Mouse (Mus musculus) hindbrain, embryonic 11.5 days (tissue): Measurements from ENCODE around the gene Cnp. TPM values are rescaled to one million over a fixed set of nuclear protein-coding genes. Genes with fewer than 3 reads are reported as not detected.
"Not testable (repeated sequence)": the region's sequence is repeated elsewhere in the genome, so short reads cannot be mapped to it uniquely, and the experiment has no call there.

Experiments
- ATAC-seq: fragments of 200-750 bp; cut with Nextera tagmentation; 2 replicates; pipeline ENCODE4 v1.8.0; 2017; ENCODE audit warnings: mild to moderate bottlenecking, moderate TSS enrichment, moderate library complexity; ENCODE audit not compliant: low FRiP score
- DNase-seq: peaks from one replicate; pipeline ENCODE4 v3.0.0-alpha.2; 2015; ENCODE audit warnings: low spot score
- H3K27ac ChIP-seq: fragments of 300-500 bp; sonication (generic); 2 replicates; pipeline ENCODE4 v1.5.1; 2014; ENCODE audit warnings: mild to moderate bottlenecking, low read depth, low read length
- H3K27me3 ChIP-seq: fragments of 300-500 bp; sonication (generic); 2 replicates; pipeline ENCODE4 v1.6.1; 2014; ENCODE audit warnings: mild to moderate bottlenecking, low read length, moderate library complexity, mixed read lengths; ENCODE audit not compliant: control insufficient read depth, insufficient read depth
- H3K36me3 ChIP-seq: fragments of 300-500 bp; sonication (generic); 2 replicates; pipeline ENCODE4 v1.6.1; 2014; ENCODE audit warnings: mild to moderate bottlenecking, low read length, moderate library complexity, mixed read lengths; ENCODE audit not compliant: control insufficient read depth, insufficient read depth
- H3K4me1 ChIP-seq: fragments of 300-500 bp; sonication (generic); replicated peaks from 2 replicates; pipeline ENCODE4 v1.6.1; 2014; ENCODE audit warnings: low read length, mixed read lengths; ENCODE audit not compliant: control insufficient read depth, insufficient read depth
- H3K4me2 ChIP-seq: fragments of 300-500 bp; sonication (generic); replicated peaks from 2 replicates; pipeline ENCODE4 v1.6.1; 2014; ENCODE audit warnings: mild to moderate bottlenecking, low read depth, low read length
- H3K4me3 ChIP-seq: fragments of 300-500 bp; sonication (generic); 2 replicates; pipeline ENCODE4 v1.5.1; 2014; ENCODE audit warnings: low read depth, low read length
- H3K9ac ChIP-seq: fragments of 300-500 bp; sonication (generic); 2 replicates; pipeline ENCODE4 v1.6.1; 2014; ENCODE audit warnings: low read depth, low read length
- H3K9me3 ChIP-seq: fragments of 300-500 bp; sonication (generic); 2 replicates; pipeline ENCODE4 v1.6.1; 2016; ENCODE audit warnings: low read length; ENCODE audit not compliant: control insufficient read depth
- WGBS: fragments of 180-500 bp; shearing (Covaris S2); extraction: QIAGEN DNeasy Blood & Tissue Kit; methylation state at CpG from one replicate; pipeline ENCODE4 v1.1.7; 2014; 5-methylcytosine and 5-hydroxymethylcytosine counted together
- polyA plus RNA-seq: library from polyadenylated mRNA; unstranded; fragments of >200 nt; fragmentation: Nextera tagmentation; extraction: Ambion mirVana; gene quantifications from 2 replicates; pipeline ENCODE4 v1.2.1, GENCODE M21; 2014

Cnp gene
- polyA plus RNA-seq, 1 experiment from 2014 or later = 17.8 TPM

GRCm38 (mm10) chr11:100575484-100575855, 766 bp downstream of the Cnp start:
- Histone ChIP-seq H3K4me1 (peaks cover 6% of the 10 kb centered on the region; the same call in 1 of the 2 replicates), H3K9ac (no peak overlapping the region; the same call in 1 of the 2 replicates), H3K9me3 (no peaks in the 10 kb centered on the region), H3K36me3 (no peaks in the 10 kb centered on the region), H3K4me3 (peak overlapping the region; percentile 59), H3K27me3 (peaks cover 6% of the 10 kb centered on the region; the same call in 1 of the 2 replicates), H3K4me2 (peak overlapping the region; percentile 82), H3K27ac (no peak overlapping the region)
- DNase-seq = no peak
- peak; percentile 40; the same call in 1 of the 2 replicates for ATAC-seq
- 32% methylated on average over 2 of the region's 2 CpGs for WGBS

GRCm38 (mm10) chr11:100576256-100576655, 1.6 kb downstream of the Cnp start:
- peaks cover under 1% of the 10 kb centered on the region; the same call in 1 of the 2 replicates for H3K27me3 ChIP-seq
- DNase-seq = no peak
- no peak overlapping the region for H3K4me2 ChIP-seq
- H3K36me3 ChIP-seq = no peaks in the 10 kb centered on the region
- 68% methylated on average over 21 of the region's 21 CpGs for WGBS
- no peak for ATAC-seq
- no peak overlapping the region for H3K27ac ChIP-seq
- H3K4me1 ChIP-seq = peaks cover 5% of the 10 kb centered on the region; the same call in 1 of the 2 replicates
- H3K9me3 ChIP-seq = no peaks in the 10 kb centered on the region
- H3K9ac ChIP-seq = no peak overlapping the region
- no peak overlapping the region for H3K4me3 ChIP-seq

GRCm38 (mm10) chr11:100577852-100578599, 3.3 kb downstream of the Cnp start:
- WGBS = 89% methylated on average over 8 of the region's 8 CpGs
- no peaks in the 10 kb centered on the region for H3K9me3 ChIP-seq
- peaks cover 7% of the 10 kb centered on the region; the same call in 1 of the 2 replicates for H3K36me3 ChIP-seq
- no peak overlapping the region for H3K27ac ChIP-seq
- H3K27me3 ChIP-seq = no peaks in the 10 kb centered on the region
- no peak overlapping the region for H3K9ac ChIP-seq
- no peak overlapping the region for H3K4me2 ChIP-seq
- no peak for DNase-seq
- no peak overlapping the region for H3K4me3 ChIP-seq
- ATAC-seq = no peak
- H3K4me1 ChIP-seq = peaks cover 3% of the 10 kb centered on the region; the same call in 1 of the 2 replicates

DNA sequence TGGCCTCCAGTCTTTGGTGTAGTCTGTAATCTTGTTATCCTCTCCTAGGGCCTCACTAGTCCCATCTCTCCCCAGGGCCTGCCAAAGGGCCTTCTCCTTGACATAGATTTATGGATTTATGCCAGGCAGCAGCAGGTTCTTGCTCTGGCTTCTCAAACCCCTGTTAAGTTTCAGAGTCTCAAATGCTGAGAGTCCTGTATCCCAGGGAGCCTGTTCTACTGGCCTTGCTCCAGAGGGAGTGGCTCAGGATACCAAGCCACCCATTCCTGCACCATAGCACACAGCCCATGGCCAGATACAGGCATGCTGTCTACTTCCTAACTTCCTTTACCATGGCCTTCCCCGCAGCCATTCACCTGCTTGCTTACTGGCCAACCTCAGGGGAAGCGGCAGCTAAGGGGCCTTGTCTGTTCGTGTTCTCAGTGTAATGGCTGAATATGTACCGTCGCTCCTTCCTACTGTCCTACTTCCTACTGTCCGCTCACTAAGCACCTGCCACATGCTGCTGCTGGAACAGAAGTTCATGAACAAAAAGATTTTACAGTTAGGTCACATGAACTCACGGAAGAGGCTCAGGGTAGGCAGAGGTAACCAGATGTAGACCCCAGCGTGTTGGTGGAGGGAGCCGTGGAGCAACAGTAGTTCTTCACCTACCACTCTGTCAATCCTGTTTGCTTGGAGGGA, 4.6 kb downstream of the Cnp start:
- Histone ChIP-seq H3K27me3 (no peaks in the 10 kb centered on the region), H3K36me3 (peaks cover 17% of the 10 kb centered on the region), H3K4me2 (no peak overlapping the region), H3K9ac (no peak overlapping the region), H3K4me1 (peaks cover 3% of the 10 kb centered on the region; the same call in 1 of the 2 replicates), H3K4me3 (no peak overlapping the region), H3K27ac (no peak overlapping the region), H3K9me3 (no peaks in the 10 kb centered on the region)
- DNase-seq = no peak
- WGBS = 93% methylated on average over 9 of the region's 9 CpGs
- no peak for ATAC-seq

DNA sequence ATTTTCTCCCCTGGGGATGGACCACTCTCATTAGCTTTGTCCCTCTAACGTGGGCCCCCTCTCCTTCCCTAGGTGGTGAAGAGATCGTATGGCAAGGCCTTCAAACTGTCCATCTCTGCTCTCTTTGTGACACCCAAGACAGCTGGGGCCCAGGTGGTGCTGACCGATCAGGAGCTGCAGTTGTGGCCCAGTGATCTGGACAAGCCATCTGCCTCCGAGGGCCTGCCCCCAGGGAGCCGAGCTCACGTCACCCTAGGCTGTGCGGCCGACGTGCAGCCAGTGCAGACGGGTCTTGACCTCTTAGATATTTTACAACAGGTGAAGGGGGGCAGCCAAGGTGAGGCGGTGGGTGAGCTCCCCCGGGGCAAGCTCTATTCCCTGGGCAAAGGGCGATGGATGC, 5.6 kb downstream of the Cnp start:
- Histone ChIP-seq H3K4me2 (no peak overlapping the region), H3K9ac (no peak overlapping the region), H3K36me3 (peaks cover 26% of the 10 kb centered on the region), H3K27me3 (no peaks in the 10 kb centered on the region), H3K4me3 (no peak overlapping the region), H3K4me1 (peaks cover 3% of the 10 kb centered on the region; the same call in 1 of the 2 replicates), H3K27ac (no peak overlapping the region), H3K9me3 (no peaks in the 10 kb centered on the region)
- DNase-seq = no peak
- 83% methylated on average over 13 of the region's 13 CpGs for WGBS
- no peak for ATAC-seq

GRCm38 (mm10) chr11:100581756-100582155, 7.1 kb downstream of the Cnp start:
- H3K36me3 ChIP-seq = peaks cover 33% of the 10 kb centered on the region
- WGBS = 92% methylated on average over 4 of the region's 4 CpGs

GRCm38 (mm10) chr11:100582413-100582812, 7.7 kb downstream of the Cnp start:
- H3K36me3 ChIP-seq = peaks cover 36% of the 10 kb centered on the region
- H3K4me1 ChIP-seq, H3K9me3 ChIP-seq, H3K9ac ChIP-seq, ATAC-seq, H3K27me3 ChIP-seq, DNase-seq, H3K4me3 ChIP-seq, H3K4me2 ChIP-seq, H3K27ac ChIP-seq: not testable (repeated sequence)
- WGBS = 100% methylated on average over 1 of the region's 1 CpGs

More at GRCm38 (mm10) chr11:100581756-100582155, 7.1 kb downstream of the Cnp start:
- no peaks in the 10 kb centered on the region for H3K27me3 ChIP-seq
- H3K27ac ChIP-seq = no peak overlapping the region
- no peaks in the 10 kb centered on the region for H3K4me1 ChIP-seq
- DNase-seq (no peak), ATAC-seq (no peak)
- no peak overlapping the region for H3K4me2 ChIP-seq
- no peak overlapping the region for H3K9ac ChIP-seq
- H3K9me3 ChIP-seq = no peaks in the 10 kb centered on the region
- no peak overlapping the region for H3K4me3 ChIP-seq

- no peaks in the 10 kb centered on the region for H3K4me1 ChIP-seq
- H3K9me3 ChIP-seq = no peaks in the 10 kb centered on the region
- no peak overlapping the region for H3K4me2 ChIP-seq
- no peak overlapping the region for H3K4me3 ChIP-seq
- peaks cover 37% of the 10 kb centered on the region for H3K36me3 ChIP-seq
- DNase-seq (no peak), ATAC-seq (no peak)
- H3K9ac ChIP-seq = no peak overlapping the region
- WGBS = 95% methylated on average over 2 of the region's 2 CpGs
- no peak overlapping the region for H3K27ac ChIP-seq
- no peaks in the 10 kb centered on the region for H3K27me3 ChIP-seq
Measured at GRCm38 (mm10) chr11:100582836-100583235, 8.1 kb downstream of the Cnp start.
